Mouse (Mus musculus) cortical plate, adult 2 months (tissue): Measurements from ENCODE around the gene Otx1. TPM values are rescaled to one million over a fixed set of nuclear protein-coding genes. Genes with fewer than 3 reads are reported as not detected.

ENCODE experiments used
- H3K27ac ChIP-seq: fragments of 200-500 bp; 2 replicates; pipeline ENCODE4 v1.5.1; 2012; ENCODE audit warnings: low read length, control low read depth, inconsistent platforms; ENCODE audit not compliant: insufficient read depth
- H3K4me1 ChIP-seq: fragments of 200-500 bp; 2 replicates; pipeline ENCODE4 v1.6.1; 2011; ENCODE audit warnings: low read length; ENCODE audit not compliant: control insufficient read depth, insufficient read depth
- H3K4me3 ChIP-seq: fragments of 200-500 bp; 2 replicates; pipeline ENCODE4 v1.5.1; 2011; ENCODE audit warnings: mild to moderate bottlenecking, low read length, control low read depth; ENCODE audit not compliant: insufficient read depth
- CTCF ChIP-seq: fragments of 200-500 bp; IDR thresholded peaks from 2 replicates; pipeline ENCODE4 v1.5.1; 2011; ENCODE audit warnings: mild to moderate bottlenecking, control low read depth, low read length; ENCODE audit not compliant: insufficient read depth; ENCODE audit errors: extremely low read depth
- POLR2A ChIP-seq: fragments of 200-500 bp; IDR thresholded peaks from 2 replicates; pipeline ENCODE4 v1.6.1; 2011; ENCODE audit warnings: mild to moderate bottlenecking, low read length, control low read depth; ENCODE audit not compliant: insufficient read depth; ENCODE audit errors: extremely low read depth
- polyA plus RNA-seq: library from polyadenylated mRNA; depleted of rRNA; stranded (reverse); fragments of >200 nt; gene quantifications from 2 replicates; pipeline ENCODE4 v1.2.3, GENCODE M21; 2012

Gene Otx1
- polyA plus RNA-seq, 1 experiment, result 5.9 TPM

DNA sequence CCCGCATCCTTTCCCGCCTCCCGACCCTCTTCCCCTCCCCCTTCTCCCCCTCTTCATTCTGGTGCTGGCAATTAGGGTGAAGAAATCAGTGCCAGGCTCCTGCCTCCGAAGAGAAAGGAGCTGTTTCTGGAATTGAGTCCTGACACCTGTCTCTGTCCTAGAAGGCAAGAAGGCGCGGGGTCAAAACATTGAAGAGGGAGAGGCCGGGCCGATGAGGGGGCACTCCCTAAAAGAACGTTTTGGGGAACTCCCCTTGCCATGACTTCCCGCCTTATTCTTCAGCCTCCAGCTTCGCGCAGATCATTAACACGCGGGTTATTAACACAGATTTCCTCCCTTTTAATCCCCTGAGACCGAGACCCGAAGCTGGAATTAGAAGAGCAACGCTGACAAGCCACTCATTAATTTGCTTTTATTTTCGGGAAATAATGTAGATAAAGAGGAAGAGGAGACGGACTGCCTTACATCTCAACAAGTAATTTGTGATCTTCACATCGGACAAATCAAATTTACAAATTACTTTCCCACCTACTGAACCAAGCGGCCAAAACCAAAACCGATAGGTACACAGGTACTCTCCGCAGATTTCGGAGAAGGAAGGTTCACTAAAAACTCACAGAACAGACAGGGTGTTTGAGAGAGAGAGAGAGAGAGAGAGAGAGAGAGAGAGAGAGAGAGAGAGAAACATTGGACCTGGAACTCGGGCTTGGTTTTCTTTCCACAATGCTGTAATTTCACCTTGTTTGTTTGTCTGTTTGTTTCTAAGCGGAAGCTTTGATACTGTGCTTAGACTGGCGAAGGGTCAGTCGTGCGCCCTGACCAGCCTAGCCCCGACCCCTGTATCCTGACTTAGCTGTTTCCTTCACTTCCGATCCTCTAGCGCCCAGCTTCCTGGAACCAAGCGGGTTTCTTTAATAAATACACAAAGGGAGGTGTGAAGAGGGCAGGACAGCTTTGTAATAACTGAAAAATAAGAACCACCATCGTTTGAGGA lies 8.0 kb downstream of the Otx1 start:
- no peak overlapping the region for H3K4me3 ChIP-seq

DNA sequence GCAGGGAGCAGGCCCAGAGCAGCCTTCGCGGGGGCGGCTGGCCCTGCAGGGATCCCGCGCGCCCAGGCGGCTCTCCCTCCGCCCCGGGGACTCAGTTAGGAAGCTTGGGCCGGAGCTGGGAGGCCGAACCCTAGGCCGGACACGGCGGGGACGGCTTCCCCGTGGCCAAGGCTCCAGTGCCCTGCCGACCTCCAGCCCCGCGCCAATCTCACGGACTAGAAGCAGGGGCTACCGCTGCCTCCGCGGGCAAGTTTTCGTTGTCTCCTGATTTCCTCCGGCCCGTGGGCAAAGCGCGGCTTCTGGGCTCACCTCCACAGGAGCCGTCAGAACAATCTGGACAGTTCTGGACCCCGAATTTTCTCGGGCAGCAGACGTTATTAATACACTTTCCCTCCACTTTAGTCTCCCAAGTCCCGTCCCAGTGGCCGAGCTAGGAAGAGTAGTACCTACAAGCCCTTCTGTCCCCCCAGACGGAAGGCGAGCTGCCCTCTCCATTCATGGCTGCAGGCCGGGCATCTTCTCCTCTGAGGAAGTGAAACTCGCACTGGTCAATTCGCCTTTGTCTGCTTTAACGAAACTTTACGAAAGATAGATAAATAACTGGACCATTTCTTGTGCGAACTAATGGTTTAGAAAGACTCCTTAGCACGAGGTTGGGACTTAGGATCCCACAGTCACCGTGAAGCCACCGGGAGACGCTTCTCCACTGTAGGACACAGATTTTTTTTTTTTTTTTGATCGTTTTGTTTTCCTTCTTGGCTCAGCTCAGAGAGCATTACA lies 8.9 kb downstream of the Otx1 start:
- no peak overlapping the region; the same call in 1 of the 2 replicates for H3K27ac ChIP-seq
- TF ChIP-seq CTCF, result no peak
- TF ChIP-seq POLR2A, result no peak
- no peak overlapping the region for H3K4me3 ChIP-seq
- no peaks in the 10 kb centered on the region for H3K4me1 ChIP-seq

More for the DNA sequence above, 8.0 kb downstream of the Otx1 start:
- Histone ChIP-seq H3K4me1 (no peaks in the 10 kb centered on the region), H3K27ac (no peak overlapping the region)
- TF ChIP-seq CTCF (no peak), POLR2A (no peak)

DNA sequence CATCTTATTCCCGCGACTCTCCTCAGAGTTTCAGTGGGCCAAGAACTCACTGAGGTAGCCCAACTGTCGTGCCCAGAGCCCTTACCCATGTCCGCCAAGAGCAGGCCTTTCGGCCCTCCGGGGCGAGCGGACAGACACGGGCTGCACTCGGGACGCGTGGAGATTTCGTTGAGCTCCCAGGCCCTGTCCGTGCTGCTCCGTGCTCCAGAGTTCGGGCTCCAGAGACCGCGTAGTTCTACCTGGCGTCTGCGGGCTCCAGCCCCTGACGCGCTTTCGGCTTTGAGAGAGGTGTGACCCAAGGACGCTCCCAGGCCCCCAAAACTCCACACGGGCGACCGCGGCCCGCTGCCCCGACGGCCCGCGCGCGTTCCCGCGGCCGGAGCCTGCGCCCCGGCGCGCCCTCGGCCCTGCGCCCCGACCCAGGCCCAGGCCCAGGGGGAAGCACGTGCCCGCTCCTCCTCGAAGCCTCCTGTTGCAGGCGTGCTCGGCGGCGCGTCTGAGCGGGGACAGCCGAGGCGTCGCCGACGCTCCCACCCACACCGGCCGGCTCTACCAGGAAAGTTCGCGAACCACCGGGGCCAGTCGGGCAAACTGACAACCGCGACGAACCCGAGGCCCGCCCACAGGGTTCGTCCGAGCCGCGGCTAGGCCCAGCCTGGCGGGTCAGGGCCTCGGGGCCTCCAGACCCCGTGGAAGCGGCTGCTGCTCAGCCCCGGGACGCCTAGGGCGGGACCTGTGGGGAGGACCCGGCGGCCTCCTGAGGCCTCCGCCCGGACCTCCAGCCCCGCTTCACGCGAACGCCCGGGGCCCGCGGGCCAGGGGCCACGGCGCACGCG lies 9.7 kb downstream of the Otx1 start:
- TF ChIP-seq CTCF, result no peak
- no peak for TF ChIP-seq POLR2A
- Histone ChIP-seq H3K4me3 (no peak overlapping the region), H3K4me1 (no peaks in the 10 kb centered on the region), H3K27ac (no peak overlapping the region)

DNA sequence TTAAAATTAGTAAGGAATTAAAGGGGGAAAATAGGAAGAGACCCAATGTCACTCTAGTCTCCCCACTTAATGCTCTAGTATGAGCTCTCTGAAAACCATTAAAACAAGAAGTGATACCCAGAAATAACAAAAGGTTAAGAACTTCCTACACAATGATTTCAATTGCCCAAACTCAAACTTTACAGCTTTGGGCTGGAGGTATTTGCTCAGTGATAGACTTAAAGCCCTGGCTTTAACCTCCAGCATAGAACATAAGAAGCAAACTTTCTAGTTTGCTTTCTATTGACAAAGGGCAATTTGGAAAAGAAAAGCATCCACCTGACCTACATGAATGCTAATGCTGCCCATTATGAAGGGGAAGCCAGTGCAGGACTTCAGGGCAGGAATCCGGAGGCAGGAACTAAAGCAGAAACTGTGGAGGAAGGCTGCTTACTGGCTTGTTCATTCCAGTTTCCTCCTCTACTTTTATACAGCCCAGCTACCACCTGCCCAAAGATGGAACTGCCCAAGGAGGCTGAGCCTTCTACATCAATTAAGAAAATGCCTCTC lies 14.2 kb downstream of the Otx1 start:
- H3K4me3 ChIP-seq, result no peak overlapping the region
- no peak for TF ChIP-seq POLR2A
- TF ChIP-seq CTCF, result no peak
- no peak overlapping the region for H3K27ac ChIP-seq
- no peaks in the 10 kb centered on the region for H3K4me1 ChIP-seq

DNA sequence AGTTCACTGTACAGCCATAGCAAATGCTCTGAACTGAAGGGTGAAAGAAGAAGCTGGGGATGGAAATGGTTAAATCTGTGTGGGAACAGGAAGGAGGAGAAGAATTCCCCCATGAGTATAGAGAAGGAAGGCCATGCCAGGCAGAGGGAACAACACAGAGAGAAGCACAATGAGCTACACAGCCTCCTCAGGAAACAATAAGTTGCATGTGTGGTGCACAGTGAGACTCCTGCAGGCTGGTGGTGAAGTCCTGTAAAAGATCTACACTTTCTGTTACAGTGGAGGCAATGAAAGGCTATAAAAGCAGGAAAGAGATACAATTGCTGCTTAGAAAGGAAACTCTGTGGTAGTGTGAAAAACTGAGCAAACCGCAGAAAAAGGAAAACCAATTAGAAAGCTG lies 17.6 kb downstream of the Otx1 start:
- Histone ChIP-seq H3K4me3 (no peak overlapping the region), H3K27ac (no peak overlapping the region), H3K4me1 (no peaks in the 10 kb centered on the region)
- no peak for TF ChIP-seq POLR2A
- no peak for TF ChIP-seq CTCF

DNA sequence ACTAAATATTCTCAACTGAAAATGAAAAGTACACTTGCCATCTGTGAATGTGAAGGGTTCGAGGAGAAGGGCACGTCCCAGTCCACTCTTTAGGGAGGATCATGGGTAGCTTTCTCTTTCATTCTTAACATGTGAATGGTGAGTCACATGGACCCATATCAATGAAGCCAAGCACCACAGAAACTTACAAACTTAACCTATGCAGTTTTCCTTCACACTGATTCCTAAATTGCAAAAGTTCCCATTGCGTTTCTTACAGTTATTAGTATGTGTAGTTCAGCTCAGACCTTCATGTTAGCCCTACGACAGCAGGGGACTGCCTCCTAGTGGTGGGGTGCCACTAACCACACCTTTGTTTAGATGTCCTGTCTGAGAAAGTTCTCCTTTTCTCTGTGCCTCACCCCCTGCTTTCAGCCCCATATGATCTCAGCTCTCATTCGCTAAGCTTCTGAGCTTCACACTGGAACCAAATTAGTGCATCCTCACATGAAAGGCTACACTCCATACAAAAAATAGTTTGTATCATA lies 28.6 kb downstream of the Otx1 start:
- Histone ChIP-seq H3K27ac (no peak overlapping the region), H3K4me3 (no peak overlapping the region), H3K4me1 (no peaks in the 10 kb centered on the region)
- 0 out of 2 replicates have a peak, but pooled peaks have one; percentile 23 for TF ChIP-seq CTCF
- no peak for TF ChIP-seq POLR2A

DNA sequence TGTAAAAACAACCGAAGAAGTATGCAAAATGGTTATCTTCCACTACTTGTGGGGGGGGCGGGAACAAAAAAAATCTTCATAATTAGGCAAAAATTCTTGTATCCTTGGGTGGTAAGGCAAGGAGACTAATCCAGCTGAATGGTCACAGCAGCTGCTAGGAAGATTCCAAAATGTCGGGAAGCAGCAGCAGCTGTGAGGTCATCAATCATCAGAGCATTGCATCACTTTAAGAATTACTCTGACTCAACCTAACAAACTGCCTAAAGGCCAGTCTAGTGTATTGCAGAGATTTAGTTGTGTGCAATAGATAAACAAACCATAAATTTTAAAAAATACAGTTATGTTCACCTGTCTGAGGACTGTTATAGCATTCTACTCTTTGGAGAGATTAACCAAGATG lies 29.1 kb downstream of the Otx1 start:
- no peak overlapping the region for H3K4me3 ChIP-seq
- no peak overlapping the region for H3K27ac ChIP-seq
- no peaks in the 10 kb centered on the region for H3K4me1 ChIP-seq
- no peak for TF ChIP-seq CTCF
- no peak for TF ChIP-seq POLR2A

DNA sequence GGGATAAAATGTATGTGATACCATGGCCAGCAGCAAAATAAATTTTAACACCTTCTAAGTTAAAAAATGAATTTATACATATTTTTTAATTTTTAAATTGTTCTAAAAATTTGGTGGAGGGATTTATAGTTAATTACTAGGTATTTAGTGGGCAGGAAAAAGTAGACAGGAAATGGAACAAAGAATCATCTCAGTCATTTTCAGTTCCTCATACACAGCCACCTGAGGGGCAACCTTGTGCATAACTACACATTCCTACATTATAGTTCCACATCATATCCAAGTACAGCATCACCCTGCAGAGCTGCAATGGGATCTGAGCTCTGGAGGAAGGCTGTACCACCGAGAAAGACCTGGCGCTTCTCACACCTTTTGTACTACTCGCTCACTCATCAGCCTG lies 33.8 kb downstream of the Otx1 start:
- TF ChIP-seq CTCF (no peak), POLR2A (no peak)
- Histone ChIP-seq H3K27ac (no peak overlapping the region), H3K4me3 (no peak overlapping the region), H3K4me1 (no peaks in the 10 kb centered on the region)
